Mouse (Mus musculus): ENCODE results near the gene Kirrel.
"Not testable (repeated sequence)": the region's sequence is repeated elsewhere in the genome, so short reads cannot be mapped to it uniquely, and the experiment has no call there.

- TF ChIP-seq EP300, CTCF (IDR thresholded peaks at IDR 0.05; ENCODE audit: low read depth): not testable (repeated sequence)
Measured at GRCm38 (mm10) chr3:87113881-87114280, 60.7 kb downstream of the Kirrel start.
